Mouse (Mus musculus) gastrocnemius, postnatal 4 days (tissue): ENCODE measurements at regions not wholly inside any gene's neighbourhood (a gene's known extent, or its start where the extent isn't known, plus 50 kb on each side); places are given as distances from the start of the nearest gene placed in this dataset.
A peak's percentile ranks its signal among the peaks of the same experiment; 100 is the strongest.

Experiments
- DNase-seq, 2 experiments: peaks; one replicate each; pipeline ENCODE4 v3.0.0; 2021 to 2022; ENCODE audit warnings: low spot score in 2 of 2, mixed read lengths in 2 of 2

DNA sequence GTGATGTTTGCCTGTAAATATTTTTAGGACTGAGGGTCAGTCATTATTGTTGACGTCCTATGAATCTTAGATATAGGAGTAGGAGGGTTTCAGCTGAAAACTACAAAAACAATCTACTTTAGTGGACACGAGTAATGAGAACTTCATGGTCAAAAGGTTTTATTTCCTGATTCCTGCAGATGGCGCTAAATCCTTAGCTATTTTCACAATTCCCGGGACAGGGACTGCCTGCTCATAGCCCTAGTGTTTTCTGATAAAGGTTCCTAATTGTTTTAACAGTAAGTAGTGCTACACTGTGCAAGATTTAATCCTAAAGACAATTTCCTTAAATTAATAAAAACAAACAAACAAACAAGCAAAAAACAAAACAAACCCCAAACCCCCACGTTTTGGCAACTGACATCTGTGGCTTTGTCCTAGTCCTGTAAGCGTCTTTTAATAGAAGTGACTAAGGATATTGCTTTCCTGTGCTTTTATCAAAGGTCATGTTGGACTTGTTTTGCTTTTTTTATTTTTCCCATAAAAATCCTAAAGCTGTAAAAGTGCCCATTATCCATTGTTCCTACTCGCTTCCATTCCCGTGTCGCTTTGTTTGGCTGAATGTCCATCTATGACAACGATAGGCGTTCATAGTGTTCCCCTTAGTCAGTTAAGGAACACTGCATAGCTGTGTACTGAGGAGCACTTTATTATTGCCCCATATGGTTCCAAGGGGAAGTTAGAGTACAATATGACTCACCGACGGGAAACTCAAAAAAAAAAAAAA is 53.5 kb upstream of the Akr1e1 start:
- peak in 1 of 2 experiments; percentile 24 for DNase-seq
